Mouse (Mus musculus): Measurements from ENCODE around the gene Kcnh8. TPM values are rescaled to one million over a fixed set of nuclear protein-coding genes. Genes with fewer than 3 reads are reported as not detected.

Gene Kcnh8
- total and polyA plus RNA-seq, 2 experiments from 2014 or later, result not detected

GRCm38 (mm10) chr17:52873195-52873594 is 270.7 kb downstream of the Kcnh8 start:
- no peaks in the 10 kb centered on the region for H3K4me1 ChIP-seq (ENCODE audit: control insufficient read depth, insufficient read depth)
- H3K36me3 ChIP-seq (replicated peaks; ENCODE audit: control insufficient read depth, insufficient read depth, low read length), result no peaks in the 10 kb centered on the region
- no peak overlapping the region for H3K9ac ChIP-seq (replicated peaks; ENCODE audit: low read depth, low read length)
- no peak overlapping the region for H3K27ac ChIP-seq (ENCODE audit: low read depth)
- H3K27me3 ChIP-seq (ENCODE audit: control insufficient read depth, insufficient read depth, low read length), result no peaks in the 10 kb centered on the region
- H3K4me2 ChIP-seq (ENCODE audit: low read depth, low read length), result no peak overlapping the region
- 56% methylated on average over 3 of the region's 3 CpGs for WGBS
- no peak overlapping the region for H3K4me3 ChIP-seq (ENCODE audit: low read depth, low read length)
- TF ChIP-seq EP300 (IDR thresholded peaks at IDR 0.05; ENCODE audit: low read depth) (no peak), CTCF (IDR thresholded peaks at IDR 0.05; ENCODE audit: low read depth) (no peak)
- DNase-seq (ENCODE audit: low spot score) (no peak), ATAC-seq (ENCODE audit: insufficient read depth, low read depth) (no peak)
- H3K9me3 ChIP-seq (replicated peaks; ENCODE audit: control insufficient read depth, low read length), result no peaks in the 10 kb centered on the region

DNA sequence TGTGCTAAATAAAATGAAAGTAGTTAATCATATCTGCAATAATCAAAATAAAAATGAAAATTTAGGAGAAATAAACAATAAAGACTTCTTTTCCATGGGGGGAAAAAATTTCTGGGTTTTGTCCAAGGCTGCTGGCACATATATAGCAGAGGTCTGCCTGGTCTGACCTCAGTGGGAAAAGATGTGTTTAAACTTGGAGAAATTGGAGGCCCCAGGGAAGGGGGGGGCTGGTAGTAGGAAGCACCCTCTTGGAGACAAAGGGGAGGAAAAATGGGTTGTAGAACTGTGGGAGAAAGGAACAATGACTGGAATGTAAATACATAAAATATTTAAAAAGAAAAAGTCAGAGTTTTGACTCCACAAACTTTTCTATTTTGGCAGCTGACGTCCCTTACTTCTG is 276.5 kb downstream of the Kcnh8 start:
- Histone ChIP-seq H3K36me3 (replicated peaks; ENCODE audit: control insufficient read depth, insufficient read depth, low read length) (no peaks in the 10 kb centered on the region), H3K4me3 (ENCODE audit: low read depth, low read length) (no peak overlapping the region), H3K27ac (ENCODE audit: low read depth) (no peak overlapping the region), H3K9me3 (replicated peaks; ENCODE audit: control insufficient read depth, low read length) (no peaks in the 10 kb centered on the region), H3K9ac (replicated peaks; ENCODE audit: low read depth, low read length) (no peak overlapping the region), H3K27me3 (ENCODE audit: control insufficient read depth, insufficient read depth, low read length) (no peaks in the 10 kb centered on the region), H3K4me2 (ENCODE audit: low read depth, low read length) (no peak overlapping the region), H3K4me1 (ENCODE audit: control insufficient read depth, insufficient read depth) (no peaks in the 10 kb centered on the region)
- TF ChIP-seq CTCF (IDR thresholded peaks at IDR 0.05; ENCODE audit: low read depth), result no peak
- TF ChIP-seq EP300 (IDR thresholded peaks at IDR 0.05; ENCODE audit: low read depth), result no peak
- WGBS, result 37% methylated on average over 1 of the region's 1 CpGs
- ATAC-seq (ENCODE audit: insufficient read depth, low read depth) (no peak), DNase-seq (ENCODE audit: low spot score) (no peak)

GRCm38 (mm10) chr17:52880051-52880450 is 277.5 kb downstream of the Kcnh8 start:
- no peak for ATAC-seq (ENCODE audit: insufficient read depth, low read depth)
- DNase-seq (ENCODE audit: low spot score), result no peak
- Histone ChIP-seq H3K36me3 (replicated peaks; ENCODE audit: control insufficient read depth, insufficient read depth, low read length) (no peaks in the 10 kb centered on the region), H3K9me3 (replicated peaks; ENCODE audit: control insufficient read depth, low read length) (no peaks in the 10 kb centered on the region), H3K9ac (replicated peaks; ENCODE audit: low read depth, low read length) (no peak overlapping the region), H3K4me2 (ENCODE audit: low read depth, low read length) (no peak overlapping the region), H3K4me3 (ENCODE audit: low read depth, low read length) (no peak overlapping the region), H3K27ac (ENCODE audit: low read depth) (no peak overlapping the region), H3K4me1 (ENCODE audit: control insufficient read depth, insufficient read depth) (no peaks in the 10 kb centered on the region), H3K27me3 (ENCODE audit: control insufficient read depth, insufficient read depth, low read length) (no peaks in the 10 kb centered on the region)
- TF ChIP-seq CTCF (IDR thresholded peaks at IDR 0.05; ENCODE audit: low read depth) (no peak), EP300 (IDR thresholded peaks at IDR 0.05; ENCODE audit: low read depth) (no peak)
- WGBS, result 59% methylated on average over 2 of the region's 2 CpGs

- DNase-seq (ENCODE audit: low spot score), result no peak
- Histone ChIP-seq H3K27ac (ENCODE audit: low read depth) (no peak overlapping the region), H3K4me1 (ENCODE audit: control insufficient read depth, insufficient read depth) (no peaks in the 10 kb centered on the region), H3K4me2 (ENCODE audit: low read depth, low read length) (no peak overlapping the region), H3K36me3 (replicated peaks; ENCODE audit: control insufficient read depth, insufficient read depth, low read length) (no peaks in the 10 kb centered on the region), H3K9ac (replicated peaks; ENCODE audit: low read depth, low read length) (no peak overlapping the region), H3K9me3 (replicated peaks; ENCODE audit: control insufficient read depth, low read length) (no peaks in the 10 kb centered on the region), H3K27me3 (ENCODE audit: control insufficient read depth, insufficient read depth, low read length) (no peaks in the 10 kb centered on the region), H3K4me3 (ENCODE audit: low read depth, low read length) (no peak overlapping the region)
- TF ChIP-seq EP300 (IDR thresholded peaks at IDR 0.05; ENCODE audit: low read depth) (no peak), CTCF (IDR thresholded peaks at IDR 0.05; ENCODE audit: low read depth) (no peak)
- ATAC-seq (ENCODE audit: insufficient read depth, low read depth), result no peak
- WGBS, result 56% methylated on average over 1 of the region's 1 CpGs
Measured at GRCm38 (mm10) chr17:52885210-52885609, 282.7 kb downstream of the Kcnh8 start.

GRCm38 (mm10) chr17:52920519-52921106 is 318.1 kb downstream of the Kcnh8 start:
- no peaks in the 10 kb centered on the region for H3K9me3 ChIP-seq (replicated peaks; ENCODE audit: control insufficient read depth, low read length)
- H3K36me3 ChIP-seq (replicated peaks; ENCODE audit: control insufficient read depth, insufficient read depth, low read length), result no peaks in the 10 kb centered on the region
- DNase-seq (ENCODE audit: low spot score) (no peak), ATAC-seq (ENCODE audit: insufficient read depth, low read depth) (no peak)
- no peak for TF ChIP-seq EP300 (IDR thresholded peaks at IDR 0.05; ENCODE audit: low read depth)
- no peak for TF ChIP-seq CTCF (IDR thresholded peaks at IDR 0.05; ENCODE audit: low read depth)
- no peak overlapping the region for H3K9ac ChIP-seq (replicated peaks; ENCODE audit: low read depth, low read length)
- no peak overlapping the region for H3K4me2 ChIP-seq (ENCODE audit: low read depth, low read length)
- H3K4me1 ChIP-seq (ENCODE audit: control insufficient read depth, insufficient read depth), result no peaks in the 10 kb centered on the region
- H3K4me3 ChIP-seq (ENCODE audit: low read depth, low read length), result no peak overlapping the region
- 36% methylated on average over 3 of the region's 3 CpGs for WGBS
- H3K27me3 ChIP-seq (ENCODE audit: control insufficient read depth, insufficient read depth, low read length), result no peaks in the 10 kb centered on the region
- no peak overlapping the region for H3K27ac ChIP-seq (ENCODE audit: low read depth)

DNA sequence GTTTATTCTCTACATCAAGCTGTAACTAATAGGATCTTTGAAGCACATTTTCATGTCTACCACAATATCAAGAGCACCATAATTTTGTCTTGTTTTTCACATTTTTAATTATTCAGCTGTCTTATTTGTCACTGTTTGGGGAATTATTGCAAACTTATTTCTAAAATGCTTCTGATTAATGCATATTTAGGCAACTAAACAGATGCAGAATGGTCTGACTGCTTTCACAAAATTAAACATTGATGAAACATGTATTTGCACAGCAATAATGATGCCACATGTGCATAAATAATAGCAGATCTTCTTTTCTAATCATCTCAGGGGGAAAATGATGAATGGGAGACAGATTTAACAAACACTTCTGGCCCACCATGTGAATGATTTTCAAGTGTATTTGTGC is 341.5 kb downstream of the Kcnh8 start:
- H3K27ac ChIP-seq (ENCODE audit: low read depth), result no peak overlapping the region
- no peak for TF ChIP-seq EP300 (IDR thresholded peaks at IDR 0.05; ENCODE audit: low read depth)
- no peak overlapping the region for H3K4me3 ChIP-seq (ENCODE audit: low read depth, low read length)
- no peak overlapping the region for H3K4me2 ChIP-seq (ENCODE audit: low read depth, low read length)
- no peaks in the 10 kb centered on the region for H3K27me3 ChIP-seq (ENCODE audit: control insufficient read depth, insufficient read depth, low read length)
- no peaks in the 10 kb centered on the region for H3K4me1 ChIP-seq (ENCODE audit: control insufficient read depth, insufficient read depth)
- no peaks in the 10 kb centered on the region for H3K36me3 ChIP-seq (replicated peaks; ENCODE audit: control insufficient read depth, insufficient read depth, low read length)
- DNase-seq (ENCODE audit: low spot score) (no peak), ATAC-seq (ENCODE audit: insufficient read depth, low read depth) (no peak)
- no peak overlapping the region for H3K9ac ChIP-seq (replicated peaks; ENCODE audit: low read depth, low read length)
- H3K9me3 ChIP-seq (replicated peaks; ENCODE audit: control insufficient read depth, low read length), result no peaks in the 10 kb centered on the region

Measured in heart, postnatal 0 days (tissue).